Mouse (Mus musculus) embryonic fibroblast, embryonic 13.5 days (primary cell): ENCODE data around the gene Gm11213.

Experiments used
- CTCF ChIP-seq: IDR thresholded peaks from 2 replicates; pipeline ENCODE4 v1.5.1; 2011; ENCODE audit warnings: mild to moderate bottlenecking, control low read depth, low read length, moderate library complexity, borderline replicate concordance; ENCODE audit not compliant: insufficient read depth
- POLR2A ChIP-seq: IDR thresholded peaks from 2 replicates; pipeline ENCODE4 v1.6.1; 2011; ENCODE audit warnings: low read depth, mild to moderate bottlenecking, control low read depth, low read length, moderate library complexity

DNA sequence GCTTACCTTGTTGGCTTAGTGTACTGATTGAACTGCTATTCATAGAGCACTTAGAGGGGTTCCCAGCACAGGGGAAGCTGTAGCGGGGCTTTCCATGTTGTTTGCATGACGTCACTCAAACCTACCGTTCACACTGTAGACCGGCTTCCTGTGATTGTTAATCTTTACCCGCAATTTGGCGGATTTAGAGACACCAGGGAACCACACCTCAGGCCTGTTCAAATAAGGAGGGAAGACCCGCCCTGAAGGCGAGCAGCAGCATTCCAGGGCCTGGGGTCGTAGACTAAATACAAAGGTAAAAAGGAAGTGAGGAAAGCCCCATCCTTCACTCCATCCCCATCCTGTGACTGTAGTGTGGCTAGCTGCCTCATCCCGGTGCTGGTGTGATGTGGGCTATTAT lies 9.8 kb downstream of the Gm11213 start:
- TF ChIP-seq CTCF (no peak), POLR2A (no peak)
